Mouse (Mus musculus) liver, embryonic 12.5 days (tissue): ENCODE results near the gene Agfg2. TPM values are rescaled to one million over a fixed set of nuclear protein-coding genes. Genes with fewer than 3 reads are reported as not detected.

Source experiments
- ATAC-seq: fragments of 200-750 bp; cut with Nextera tagmentation; 2 replicates; pipeline ENCODE4 v1.8.0; 2017; ENCODE audit warnings: moderate number of reproducible peaks, mild to moderate bottlenecking, moderate library complexity
- H3K27ac ChIP-seq: fragments of 300-500 bp; sonication (generic); 2 replicates; pipeline ENCODE4 v1.5.1; 2016; ENCODE audit warnings: mild to moderate bottlenecking
- H3K27me3 ChIP-seq: fragments of 300-500 bp; sonication (generic); replicated peaks from 2 replicates; pipeline ENCODE4 v1.6.1; 2016; ENCODE audit warnings: mild to moderate bottlenecking, moderate library complexity
- H3K36me3 ChIP-seq: fragments of 300-500 bp; sonication (generic); 2 replicates; pipeline ENCODE4 v1.6.1; 2016; ENCODE audit warnings: mild to moderate bottlenecking, moderate library complexity
- H3K4me1 ChIP-seq: fragments of 300-500 bp; sonication (generic); 2 replicates; pipeline ENCODE4 v1.6.1; 2016
- H3K4me2 ChIP-seq: fragments of 300-500 bp; sonication (generic); 2 replicates; pipeline ENCODE4 v1.6.1; 2016; ENCODE audit warnings: mild to moderate bottlenecking, moderate library complexity
- H3K4me3 ChIP-seq: fragments of 300-500 bp; sonication (generic); 2 replicates; pipeline ENCODE4 v1.5.1; 2016; ENCODE audit warnings: mild to moderate bottlenecking, moderate library complexity
- H3K9ac ChIP-seq: fragments of 300-500 bp; sonication (generic); 2 replicates; pipeline ENCODE4 v1.6.1; 2016; ENCODE audit warnings: mild to moderate bottlenecking, moderate library complexity
- H3K9me3 ChIP-seq: fragments of 300-500 bp; sonication (generic); replicated peaks from 2 replicates; pipeline ENCODE4 v1.6.1; 2016; ENCODE audit warnings: mild to moderate bottlenecking, moderate library complexity
- whole genome bisulfite sequencing: fragments of 180-500 bp; shearing (Covaris S2); methylation state at CpG from one replicate; pipeline ENCODE4 v1.1.7; 2016; ENCODE audit not compliant: insufficient replicate concordance; 5-methylcytosine and 5-hydroxymethylcytosine counted together
- polyA plus RNA-seq: library from polyadenylated mRNA; unstranded; fragments of >200 nt; fragmentation: Nextera tagmentation; extraction: Ambion mirVana; gene quantifications from 2 replicates; pipeline ENCODE4 v1.2.1, GENCODE M21; 2016

The Agfg2 gene
- polyA plus RNA-seq, 1 experiment from 2014 or later: 44.3 TPM

DNA sequence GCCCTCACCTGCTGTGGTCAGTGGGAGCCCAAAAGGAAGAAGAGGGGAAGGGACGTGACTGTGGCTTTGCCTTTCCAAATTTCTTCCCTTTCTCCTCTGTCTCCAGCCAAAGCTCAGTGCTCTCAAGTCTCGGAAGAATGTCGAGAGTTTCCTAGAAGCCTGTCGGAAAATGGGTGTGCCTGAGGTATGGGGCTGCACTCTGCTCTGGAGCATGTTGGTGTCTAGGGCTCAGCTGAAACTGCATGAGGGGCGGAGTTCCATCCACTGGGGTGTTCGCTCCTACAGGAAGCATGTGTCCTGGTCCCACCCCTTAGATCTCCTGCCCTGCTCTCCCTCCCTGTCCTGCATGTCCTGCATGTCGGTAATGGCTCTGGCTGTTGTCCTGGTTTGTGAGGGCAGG lies 45.1 kb downstream of the Agfg2 start:
- Histone ChIP-seq H3K4me2 (no peak overlapping the region), H3K4me1 (peaks cover 34% of the 10 kb centered on the region), H3K9me3 (no peaks in the 10 kb centered on the region), H3K27me3 (peaks cover 16% of the 10 kb centered on the region), H3K36me3 (peaks cover 82% of the 10 kb centered on the region), H3K9ac (no peak overlapping the region), H3K4me3 (no peak overlapping the region), H3K27ac (no peak overlapping the region)
- 80% methylated on average over 7 of the region's 7 CpGs for WGBS
- ATAC-seq: no peak

DNA sequence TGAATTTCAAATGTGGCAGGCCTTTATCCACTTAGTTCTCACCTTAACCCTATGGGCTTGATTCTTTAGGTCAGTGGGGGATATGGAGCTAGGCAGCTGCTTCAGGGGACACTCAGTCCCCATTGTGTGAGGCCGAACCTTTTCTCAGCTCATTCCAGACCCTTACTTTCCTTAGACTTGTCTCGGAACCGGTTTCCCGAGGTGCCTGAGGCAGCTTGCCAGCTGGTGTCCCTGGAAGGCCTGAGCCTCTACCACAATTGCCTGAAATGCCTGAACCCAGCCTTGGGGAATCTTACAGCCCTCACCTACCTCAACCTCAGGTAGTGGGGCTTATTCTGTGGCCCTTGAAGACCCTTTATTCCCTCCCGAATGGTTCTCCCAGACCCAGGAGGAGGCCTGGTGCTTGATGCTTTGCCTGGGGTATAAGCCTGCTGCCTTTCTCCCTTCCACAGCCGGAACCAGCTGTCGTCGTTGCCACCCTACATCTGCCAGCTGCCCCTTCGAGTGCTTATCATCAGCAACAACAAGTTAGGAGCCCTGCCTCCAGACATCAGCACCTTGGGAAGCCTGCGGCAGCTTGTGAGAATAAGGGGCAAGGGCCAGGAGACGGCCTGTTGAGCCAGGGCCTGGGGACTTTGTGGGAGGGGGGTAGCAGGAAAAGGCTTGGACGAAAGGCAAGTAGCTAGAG lies 51.0 kb downstream of the Agfg2 start:
- ATAC-seq: no peak
- H3K9me3 ChIP-seq: no peaks in the 10 kb centered on the region
- peaks cover 41% of the 10 kb centered on the region for H3K4me1 ChIP-seq
- no peak overlapping the region for H3K4me3 ChIP-seq
- H3K4me2 ChIP-seq: no peak overlapping the region
- no peaks in the 10 kb centered on the region for H3K27me3 ChIP-seq
- H3K27ac ChIP-seq: no peak overlapping the region
- 82% methylated on average over 12 of the region's 12 CpGs for WGBS
- peaks cover 70% of the 10 kb centered on the region for H3K36me3 ChIP-seq
- H3K9ac ChIP-seq: no peak overlapping the region

GRCm38 (mm10) chr5:137631591-137631990 lies 52.9 kb downstream of the Agfg2 start:
- WGBS: 11% methylated on average over 4 of the region's 4 CpGs
- H3K4me1 ChIP-seq: peaks cover 49% of the 10 kb centered on the region
- H3K9ac ChIP-seq: peak overlapping the region; percentile 85

DNA sequence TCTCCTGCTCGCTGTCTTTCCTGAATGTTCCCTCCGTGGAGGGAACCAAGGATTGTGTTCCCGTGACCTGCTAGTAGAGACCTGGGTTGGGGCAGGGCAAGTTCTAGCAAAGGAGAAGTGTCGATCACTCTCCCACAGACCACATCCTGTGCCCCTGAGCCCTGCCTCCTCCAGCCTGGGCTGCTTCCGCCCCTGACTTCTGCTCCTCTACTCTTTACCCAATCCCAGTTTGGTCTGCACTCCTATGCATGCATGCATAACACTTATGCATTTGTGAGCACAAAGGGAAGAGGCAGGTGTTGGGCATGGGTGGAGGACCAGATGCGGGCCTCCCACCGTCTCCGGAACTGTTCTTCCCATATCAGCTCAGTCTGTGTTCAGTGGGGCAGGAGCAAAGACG lies 53.4 kb downstream of the Agfg2 start:
- Histone ChIP-seq H3K36me3 (peaks cover 46% of the 10 kb centered on the region), H3K27ac (peak overlapping the region; percentile 96), H3K9me3 (no peaks in the 10 kb centered on the region), H3K9ac (peak overlapping the region; percentile 85), H3K4me2 (peak overlapping the region; percentile 93), H3K27me3 (0 out of 2 replicates have a peak, but pooled peaks cover 5% of the 10 kb centered on the region), H3K4me3 (peak overlapping the region; percentile 84), H3K4me1 (peaks cover 49% of the 10 kb centered on the region)
- WGBS: 13% methylated on average over 9 of the region's 9 CpGs
- ATAC-seq: no peak

More at GRCm38 (mm10) chr5:137631591-137631990, 52.9 kb downstream of the Agfg2 start:
- Histone ChIP-seq H3K27ac (peak overlapping the region; percentile 96), H3K27me3 (0 out of 2 replicates have a peak, but pooled peaks cover 5% of the 10 kb centered on the region), H3K4me2 (peak overlapping the region; percentile 93), H3K9me3 (no peaks in the 10 kb centered on the region), H3K36me3 (peaks cover 50% of the 10 kb centered on the region), H3K4me3 (peak overlapping the region; percentile 84)
- no peak for ATAC-seq

DNA sequence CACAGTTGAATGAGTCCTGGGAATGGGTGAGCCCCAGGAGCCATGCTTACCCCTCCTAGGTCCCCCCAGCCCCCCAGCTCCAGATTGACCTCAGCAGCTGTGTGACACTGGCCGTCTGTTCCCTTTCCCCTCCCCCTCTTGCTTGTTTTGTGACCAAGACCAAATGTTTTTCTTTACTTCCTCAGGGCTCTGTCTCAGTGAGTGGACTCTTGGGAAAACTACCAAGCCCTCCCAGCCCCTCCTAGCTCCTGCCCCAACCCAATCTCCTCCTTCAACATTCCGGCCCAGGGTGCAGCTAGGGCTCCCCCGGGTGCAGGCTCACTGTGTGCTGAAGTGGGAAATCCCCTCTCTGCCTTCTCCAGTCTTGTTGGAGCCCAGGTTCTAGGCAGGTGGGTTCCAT lies 53.9 kb downstream of the Agfg2 start:
- peak overlapping the region; percentile 85 for H3K9ac ChIP-seq
- H3K4me1 ChIP-seq: peaks cover 49% of the 10 kb centered on the region
- ATAC-seq: no peak
- H3K4me2 ChIP-seq: peak overlapping the region; percentile 93
- H3K27me3 ChIP-seq: 0 out of 2 replicates have a peak, but pooled peaks cover 5% of the 10 kb centered on the region
- peaks cover 40% of the 10 kb centered on the region for H3K36me3 ChIP-seq
- 22% methylated on average over 3 of the region's 3 CpGs for WGBS
- peak overlapping the region; percentile 96 for H3K27ac ChIP-seq
- peak overlapping the region; percentile 84 for H3K4me3 ChIP-seq
- H3K9me3 ChIP-seq: no peaks in the 10 kb centered on the region

GRCm38 (mm10) chr5:137629906-137630545 lies 54.5 kb downstream of the Agfg2 start:
- no peak for ATAC-seq
- 7% methylated on average over 6 of the region's 6 CpGs for WGBS

DNA sequence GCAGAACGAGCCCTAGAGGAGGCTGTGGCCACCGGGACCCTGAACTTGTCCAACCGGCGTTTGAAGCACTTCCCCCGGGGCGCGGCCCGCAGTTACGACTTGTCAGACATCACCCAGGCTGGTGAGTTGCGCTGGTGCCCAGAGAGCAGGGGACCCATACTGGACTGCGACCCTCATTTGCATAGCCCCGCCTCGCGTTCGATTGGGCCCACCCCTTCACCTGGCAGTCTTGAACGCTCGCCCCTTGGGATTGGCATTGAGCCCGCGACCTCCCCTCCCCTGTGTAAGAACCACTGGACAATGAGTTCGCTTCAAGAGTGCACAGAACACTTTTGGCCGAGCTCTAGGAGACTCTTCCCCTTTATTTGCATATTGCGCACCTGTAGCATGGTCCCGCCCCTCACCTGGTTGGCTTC lies 55.2 kb downstream of the Agfg2 start:
- Histone ChIP-seq H3K4me3 (peak overlapping the region; percentile 84), H3K27me3 (0 out of 2 replicates have a peak, but pooled peaks cover 8% of the 10 kb centered on the region), H3K4me2 (peak overlapping the region; percentile 93), H3K9me3 (no peaks in the 10 kb centered on the region), H3K4me1 (peaks cover 55% of the 10 kb centered on the region), H3K27ac (peak overlapping the region; percentile 96), H3K36me3 (peaks cover 27% of the 10 kb centered on the region), H3K9ac (peak overlapping the region; percentile 85)
- peak; percentile 38 for ATAC-seq
- WGBS: under 1% methylated on average over 23 of the region's 23 CpGs

More at GRCm38 (mm10) chr5:137629906-137630545, 54.5 kb downstream of the Agfg2 start:
- Histone ChIP-seq H3K4me3 (peak overlapping the region; percentile 84), H3K9ac (peak overlapping the region; percentile 85), H3K36me3 (peaks cover 35% of the 10 kb centered on the region), H3K27ac (peak overlapping the region; percentile 96), H3K4me1 (peaks cover 50% of the 10 kb centered on the region), H3K4me2 (peak overlapping the region; percentile 93), H3K9me3 (no peaks in the 10 kb centered on the region), H3K27me3 (0 out of 2 replicates have a peak, but pooled peaks cover 5% of the 10 kb centered on the region)

GRCm38 (mm10) chr5:137628498-137629305 lies 55.8 kb downstream of the Agfg2 start, which contains the start of the genes Fbxo24, Lrch4 and Gm20605:
TSS of gene Fbxo24 (minus strand) at chr5:137629002.
TSS of gene Lrch4 (plus strand) at chr5:137629121.
TSS of gene Gm20605 (plus strand) at chr5:137629175.
- Histone ChIP-seq H3K9me3 (no peaks in the 10 kb centered on the region), H3K27me3 (0 out of 2 replicates have a peak, but pooled peaks cover 8% of the 10 kb centered on the region), H3K4me2 (peak within 1 kb of the TSS; percentile 93), H3K27ac (peak within 1 kb of the TSS; percentile 96), H3K4me1 (peaks cover 55% of the 10 kb centered on the region), H3K36me3 (peaks cover 21% of the 10 kb centered on the region), H3K4me3 (peak within 1 kb of the TSS; percentile 84), H3K9ac (peak within 1 kb of the TSS; percentile 85)
- under 1% methylated on average over 45 of the region's 46 CpGs for WGBS
- peak; percentile 93 for ATAC-seq

DNA sequence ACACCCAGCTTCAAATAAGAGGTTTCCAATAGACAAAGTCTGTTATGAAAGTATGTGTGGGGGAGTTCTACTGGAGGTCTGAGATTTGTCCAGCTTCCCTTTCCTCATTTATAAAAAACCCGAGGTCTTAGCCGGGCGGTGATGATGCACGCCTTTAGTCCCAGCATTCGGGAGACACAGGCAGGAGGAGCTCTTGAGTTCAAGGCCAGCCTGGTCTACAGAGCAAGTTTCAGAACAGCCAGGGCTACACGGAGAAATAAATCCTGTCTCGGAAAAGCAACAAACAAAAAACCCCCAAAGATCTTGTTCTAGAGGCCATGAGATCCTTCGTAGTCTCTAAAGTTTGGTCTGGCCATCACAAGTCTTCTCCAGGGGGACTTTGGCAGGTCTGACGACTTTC lies 56.5 kb downstream of the Agfg2 start:
- 3% methylated on average over 9 of the region's 9 CpGs for whole genome bisulfite sequencing

DNA sequence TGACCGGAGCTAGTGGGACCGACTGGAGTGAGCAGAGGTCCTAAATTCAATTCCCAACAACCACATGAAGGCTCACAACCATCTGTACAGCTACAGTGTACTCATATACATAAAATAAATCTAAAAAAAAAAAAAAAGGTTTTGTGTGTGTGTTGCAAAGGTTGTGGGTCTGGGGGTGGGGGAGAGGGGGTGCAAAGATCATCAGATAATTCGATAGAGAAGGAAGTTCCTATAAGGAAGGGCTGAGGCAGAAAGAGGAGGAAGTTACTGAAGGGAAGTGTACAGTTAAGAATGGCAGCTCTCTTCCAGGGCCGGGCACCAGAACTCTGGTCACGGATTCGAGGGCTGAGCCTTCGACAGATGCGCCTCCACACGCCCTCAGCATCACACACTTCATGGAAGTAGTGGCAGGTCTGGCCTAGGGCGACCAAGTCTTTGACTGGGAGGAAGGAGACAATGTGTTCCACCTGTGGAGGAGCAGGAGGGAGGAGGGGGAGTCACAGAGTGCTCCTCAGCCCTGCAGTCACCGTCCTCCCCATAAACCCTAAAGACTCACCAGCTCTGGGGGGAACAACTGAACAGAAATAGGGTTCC lies 60.5 kb downstream of the Agfg2 start:
- WGBS: 34% methylated on average over 11 of the region's 11 CpGs

More for the DNA sequence above, 56.5 kb downstream of the Agfg2 start:
- Histone ChIP-seq H3K4me1 (peaks cover 55% of the 10 kb centered on the region), H3K36me3 (peaks cover 14% of the 10 kb centered on the region), H3K9me3 (no peaks in the 10 kb centered on the region), H3K9ac (peak overlapping the region; percentile 78), H3K27ac (peak overlapping the region; percentile 89), H3K4me2 (peak overlapping the region; percentile 93), H3K27me3 (0 out of 2 replicates have a peak, but pooled peaks cover 9% of the 10 kb centered on the region), H3K4me3 (peak overlapping the region; percentile 84)
- no peak for ATAC-seq

GRCm38 (mm10) chr5:137615347-137615746 lies 69.2 kb downstream of the Agfg2 start:
- H3K4me1 ChIP-seq: peaks cover 30% of the 10 kb centered on the region
- no peak overlapping the region for H3K27ac ChIP-seq
- ATAC-seq: no peak
- no peak overlapping the region for H3K4me2 ChIP-seq
- no peaks in the 10 kb centered on the region for H3K9me3 ChIP-seq
- H3K36me3 ChIP-seq: no peaks in the 10 kb centered on the region
- no peak overlapping the region for H3K9ac ChIP-seq
- no peak overlapping the region for H3K4me3 ChIP-seq
- peaks cover 23% of the 10 kb centered on the region for H3K27me3 ChIP-seq
- 69% methylated on average over 7 of the region's 7 CpGs for WGBS

More for the DNA sequence above, 60.5 kb downstream of the Agfg2 start:
- H3K4me2 ChIP-seq: no peak overlapping the region
- no peak overlapping the region for H3K4me3 ChIP-seq
- ATAC-seq: no peak
- peaks cover 25% of the 10 kb centered on the region; the same call in 1 of the 2 replicates for H3K27me3 ChIP-seq
- H3K36me3 ChIP-seq: no peaks in the 10 kb centered on the region
- peaks cover 19% of the 10 kb centered on the region for H3K4me1 ChIP-seq
- no peak overlapping the region for H3K27ac ChIP-seq
- H3K9ac ChIP-seq: no peak overlapping the region
- no peaks in the 10 kb centered on the region for H3K9me3 ChIP-seq
